Mouse (Mus musculus): ENCODE data around the gene Kif24.

Gene Kif24

DNA sequence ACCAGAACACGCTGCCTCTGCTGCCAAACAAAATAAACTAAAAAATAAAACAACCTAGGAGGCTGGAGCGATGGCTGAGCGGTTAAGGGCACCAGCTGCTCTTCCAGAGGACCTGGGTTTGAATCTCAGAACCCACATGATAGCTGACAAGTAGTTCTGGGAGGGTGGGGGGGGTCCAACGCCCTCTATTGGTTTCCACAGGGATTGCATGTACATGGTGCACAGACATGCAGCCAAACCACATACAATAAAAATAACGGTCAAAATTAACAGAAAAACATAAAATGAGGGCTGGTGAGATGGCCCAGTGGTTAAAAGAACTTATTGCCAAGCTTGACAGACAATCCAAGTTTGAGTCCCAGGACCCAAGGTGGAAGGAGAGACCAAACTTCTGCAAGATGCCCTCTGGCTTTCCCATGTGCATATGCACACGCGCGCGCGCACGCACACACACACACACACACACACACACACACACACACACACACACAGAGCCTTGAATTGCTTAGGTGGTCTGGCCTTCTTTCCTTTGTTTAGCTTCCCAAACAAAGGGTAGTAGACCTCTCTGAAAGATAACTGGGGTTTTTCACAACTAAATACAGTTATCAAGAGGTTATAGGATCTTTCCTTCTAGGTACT is 123.7 kb downstream of the Kif24 start:
- peak; percentile 35 for TF ChIP-seq CTCF (conservative IDR thresholded peaks at IDR 0.05; ENCODE audit: low read length)
- no peak for TF ChIP-seq POU5F1 (IDR thresholded peaks at IDR 0.05; ENCODE audit: borderline replicate concordance, low read length)
- no peak for TF ChIP-seq NANOG (IDR thresholded peaks at IDR 0.05; ENCODE audit: borderline replicate concordance, low read length)
- no peaks in the 10 kb centered on the region for H3K36me3 ChIP-seq (ENCODE audit: insufficient read depth, low read length)
- H3K27me3 ChIP-seq (ENCODE audit: insufficient read depth, low read length) = no peaks in the 10 kb centered on the region
- H3K9me3 ChIP-seq (ENCODE audit: low read length) = no peaks in the 10 kb centered on the region
- no peaks in the 10 kb centered on the region for H3K4me1 ChIP-seq (replicated peaks; ENCODE audit: low read depth, low read length)
- no peak overlapping the region for H3K4me3 ChIP-seq (replicated peaks; ENCODE audit: low read length)
